In genomic region chr5:123258990-123259389, GRCm38 (mm10) we compare ENCODE assay signal across 9 mouse cellular contexts. TPM values are rescaled to one million over a fixed set of nuclear protein-coding genes. Genes with fewer than 3 reads are reported as not detected.
DNase-seq lines count a peak whose midpoint lies in the region; ATAC-seq and TF ChIP-seq lines count a peak whose summit lies in the region.
"Had no signal": no experiment of that assay in that cellular context is flagged by ENCODE, and none has a peak within 500 bp of the region (broad histone marks: within the 10 kb centered on the region; RNA-seq: fewer than 3 reads in every experiment).

No protein-coding gene starts in this region.

- no peaks in the 10 kb centered on the region for H3K36me3 ChIP-seq in liver, postnatal 0 days (replicated peaks; ENCODE audit: insufficient read depth, low read length)
- H3K36me3 ChIP-seq in spleen, adult 2 months (ENCODE audit: control insufficient read depth, insufficient read depth, low read length) = no peaks in the 10 kb centered on the region
- no peaks in the 10 kb centered on the region for H3K36me3 ChIP-seq in forebrain, embryonic 12.5 days (replicated peaks)
- H3K36me3 ChIP-seq: heart, embryonic 15.5 days had no signal

- no peak overlapping the region for H3K9ac ChIP-seq in liver, postnatal 0 days (replicated peaks)
- H3K9ac ChIP-seq in forebrain, embryonic 12.5 days = no peak overlapping the region
- H3K9ac ChIP-seq: heart, embryonic 15.5 days had no signal

- peaks cover 8% of the 10 kb centered on the region for H3K4me1 ChIP-seq in bone marrow macrophage, adult 2 months (ENCODE audit: control insufficient read depth, insufficient read depth, low read length)
- no peaks in the 10 kb centered on the region for H3K4me1 ChIP-seq in liver, postnatal 0 days (ENCODE audit: insufficient read depth)
- H3K4me1 ChIP-seq in spleen, adult 2 months (ENCODE audit: control insufficient read depth, insufficient read depth, insufficient read length) = peaks cover 7% of the 10 kb centered on the region; the same call in 1 of the 2 replicates
- peaks cover 11% of the 10 kb centered on the region; the same call in 1 of the 2 replicates for H3K4me1 ChIP-seq in forebrain, embryonic 12.5 days

- H3K27ac ChIP-seq in layer of hippocampus, adult 2 months = no peak overlapping the region
- H3K27ac ChIP-seq in bone marrow macrophage, adult 2 months (ENCODE audit: insufficient read depth, low read depth, low read length) = no peak overlapping the region
- H3K27ac ChIP-seq in liver, postnatal 0 days (ENCODE audit: low read depth) = no peak overlapping the region
- no peak overlapping the region for H3K27ac ChIP-seq in spleen, adult 2 months (ENCODE audit: insufficient read depth, low read length)
- H3K27ac ChIP-seq in forebrain, embryonic 12.5 days = no peak overlapping the region
- H3K27ac ChIP-seq: heart, embryonic 15.5 days had no signal

- peak; percentile 90 for TF ChIP-seq CTCF in layer of hippocampus, adult 2 months (conservative IDR thresholded peaks at IDR 0.05)
- peak; percentile 92 for TF ChIP-seq CTCF in bone marrow macrophage, adult 2 months (IDR thresholded peaks at IDR 0.05; ENCODE audit: low read depth, low read length)
- peak; percentile 84 for TF ChIP-seq CTCF in liver, postnatal 0 days (IDR thresholded peaks at IDR 0.05; ENCODE audit: low read depth)
- peak; percentile 55; the same call in 1 of the 2 replicates for TF ChIP-seq CTCF in spleen, adult 2 months (IDR thresholded peaks at IDR 0.05; ENCODE audit: extremely low read depth, insufficient read depth, insufficient read length, insufficient replicate concordance)

- TF ChIP-seq POLR2A in bone marrow macrophage, adult 2 months (IDR thresholded peaks at IDR 0.05; ENCODE audit: borderline replicate concordance, low read depth, low read length) = no peak
- no peak for TF ChIP-seq POLR2A in spleen, adult 2 months (IDR thresholded peaks at IDR 0.05; ENCODE audit: low read depth, low read length)

- no peak overlapping the region for H3K4me2 ChIP-seq in liver, postnatal 0 days (ENCODE audit: low read depth, low read length)
- no peak overlapping the region for H3K4me2 ChIP-seq in forebrain, embryonic 12.5 days
- H3K4me2 ChIP-seq: heart, embryonic 15.5 days had no signal

- DNase-seq in layer of hippocampus, adult 2 months (ENCODE audit: low spot score in 2 of 2) = peak in 1 of 2 experiments; percentile 44
- no peak for DNase-seq in layer of hippocampus, postnatal 36 days
- DNase-seq in Muller cell, postnatal 12 days (ENCODE audit: inconsistent ontology term) = peak; percentile 22
- DNase-seq in liver, postnatal 0 days = peak; percentile 78
- peak; percentile 40 to 68 for DNase-seq in spleen, adult 2 months (ENCODE audit: low read depth in 1 of 2, low spot score in 2 of 2)

- H3K27me3 ChIP-seq in liver, postnatal 0 days (ENCODE audit: insufficient read depth, low read length) = no peaks in the 10 kb centered on the region
- no peaks in the 10 kb centered on the region for H3K27me3 ChIP-seq in spleen, adult 2 months (ENCODE audit: control insufficient read depth, insufficient read depth, low read length)
- H3K27me3 ChIP-seq in forebrain, embryonic 12.5 days = peaks cover 7% of the 10 kb centered on the region; the same call in 1 of the 2 replicates
- H3K27me3 ChIP-seq: heart, embryonic 15.5 days had no signal

- no peaks in the 10 kb centered on the region for H3K9me3 ChIP-seq in liver, postnatal 0 days (ENCODE audit: low read length)
- H3K9me3 ChIP-seq in forebrain, embryonic 12.5 days = no peaks in the 10 kb centered on the region
- H3K9me3 ChIP-seq: heart, embryonic 15.5 days had no signal

- peak; percentile 84 for ATAC-seq in erythroid progenitor cell, adult 5-6 weeks (replicated peaks; ENCODE audit: low FRiP score, poor library complexity, severe bottlenecking)
- ATAC-seq in liver, postnatal 0 days = peak; percentile 40
- no peak for ATAC-seq in forebrain, embryonic 12.5 days (ENCODE audit: low FRiP score)

- no peak for TF ChIP-seq EP300 in liver, postnatal 0 days (IDR thresholded peaks at IDR 0.05; ENCODE audit: low read depth)

- 51% methylated on average over 5 of the region's 5 CpGs for WGBS in liver, postnatal 0 days (ENCODE audit: insufficient replicate concordance)
- WGBS in spleen, adult 2 months = 54% methylated on average over 5 of the region's 5 CpGs
- whole genome bisulfite sequencing in forebrain, embryonic 12.5 days = 51% methylated on average over 5 of the region's 5 CpGs

- no peak overlapping the region for H3K4me3 ChIP-seq in layer of hippocampus, adult 2 months
- H3K4me3 ChIP-seq in bone marrow macrophage, adult 2 months (ENCODE audit: insufficient read depth, low read length) = no peak overlapping the region
- no peak overlapping the region for H3K4me3 ChIP-seq in liver, postnatal 0 days (ENCODE audit: low read depth, low read length)
- H3K4me3 ChIP-seq in spleen, adult 2 months (ENCODE audit: extremely low read depth, insufficient read depth, insufficient read length) = no peak overlapping the region
- H3K4me3 ChIP-seq in forebrain, embryonic 12.5 days (replicated peaks) = no peak overlapping the region
- H3K4me3 ChIP-seq: heart, embryonic 15.5 days had no signal

RNA-seq across cellular contexts. Expression of gene Wdr66, which starts 7.1 kb away (rescaled TPM):
- 1 to 10 TPM; 4.5 to 5.6 TPM for total RNA-seq in layer of hippocampus, adult 2 months (2021)
- total RNA-seq in layer of hippocampus, postnatal 36 days (2021) = 1 to 10 TPM; 3.6 to 5.5 TPM
- 0.32 and 0.79 TPM in 2 replicates for polyA plus RNA-seq in bone marrow macrophage, adult 2 months (2012; ENCODE audit: insufficient read depth, insufficient read length, missing spikeins)
- 0.36 and 1.7 TPM in 2 replicates for total RNA-seq in erythroid progenitor cell, adult 5-6 weeks (2015; ENCODE audit: low replicate concordance)
- 0.51 TPM in 1 of 2 replicates, not detected in the other for total RNA-seq in erythroid progenitor cell, adult 5-6 weeks (2017; ENCODE audit: low replicate concordance)
- polyA plus RNA-seq in liver, postnatal 0 days (2015; fragmentation: Nextera tagmentation; extraction: Ambion mirVana) = 0.06 and 0.21 TPM in 2 replicates
- polyA plus RNA-seq in spleen, adult 2 months (2012; rRNA removed) = 0.89 and 0.95 TPM in 2 replicates
- 1.3 and 2.3 TPM in 2 replicates for polyA plus RNA-seq in forebrain, embryonic 12.5 days (2016; fragmentation: Nextera tagmentation; extraction: Ambion mirVana)

Comparison
In these comparisons a context has a peak if more than half of its experiments do, and no peak if none do; other contexts are left out.
1. DNase-seq: peak in Muller cell, postnatal 12 days (single experiment), liver, postnatal 0 days (single experiment) and spleen, adult 2 months (2 of 2); none in layer of hippocampus, postnatal 36 days (0 of 2).
2. Peak in every context shown above with its lines, with median percentiles within 50 percentile points of each other: CTCF ChIP-seq.